Mouse (Mus musculus) heart, adult 2 months (tissue): ENCODE measurements around the gene 2200002D01Rik.

Source experiments
- EP300 ChIP-seq: fragments of 200-500 bp; IDR thresholded peaks from 2 replicates; pipeline ENCODE4 v1.6.1; 2011; ENCODE audit warnings: low read depth, low read length, control low read depth; ENCODE audit not compliant: insufficient read depth
- POLR2A ChIP-seq: fragments of 200-500 bp; IDR thresholded peaks from 2 replicates; pipeline ENCODE4 v1.6.1; 2011; ENCODE audit warnings: mild to moderate bottlenecking, low read depth, low read length, control low read depth; ENCODE audit not compliant: insufficient read depth

GRCm38 (mm10) chr7:29292458-29293098 is 44.3 kb upstream of the 2200002D01Rik start:
- TF ChIP-seq POLR2A, result no peak
- TF ChIP-seq EP300, result 0 out of 2 replicates have a peak, but pooled peaks have one; percentile 30
